Mouse (Mus musculus) kidney, postnatal 0 days (tissue): ENCODE results near the gene Prelid3b. TPM values are rescaled to one million over a fixed set of nuclear protein-coding genes. Genes with fewer than 3 reads are reported as not detected.

Experiments
- ATAC-seq: fragments of 200-750 bp; cut with Nextera tagmentation; replicated peaks from 2 replicates; pipeline ENCODE4 v1.8.0; 2017; ENCODE audit warnings: low read depth, moderate number of reproducible peaks, moderate TSS enrichment, moderate library complexity; ENCODE audit not compliant: low FRiP score
- DNase-seq: peaks from one replicate; pipeline ENCODE4 v3.0.0-alpha.2; 2016; ENCODE audit warnings: low spot score
- H3K27ac ChIP-seq: fragments of 300-500 bp; sonication (generic); 2 replicates; pipeline ENCODE4 v1.5.1; 2014; ENCODE audit warnings: mild to moderate bottlenecking
- H3K27me3 ChIP-seq: fragments of 300-500 bp; sonication (generic); 2 replicates; pipeline ENCODE4 v1.6.1; 2014; ENCODE audit warnings: low read length, mixed read lengths; ENCODE audit not compliant: insufficient read depth
- H3K36me3 ChIP-seq: fragments of 300-500 bp; sonication (generic); 2 replicates; pipeline ENCODE4 v1.6.1; 2014; ENCODE audit warnings: low read length, mixed read lengths; ENCODE audit not compliant: insufficient read depth
- H3K4me1 ChIP-seq: fragments of 300-500 bp; sonication (generic); replicated peaks from 2 replicates; pipeline ENCODE4 v1.6.1; 2014; ENCODE audit warnings: antibody characterized with exemption, low read length, mixed read lengths; ENCODE audit not compliant: insufficient read depth
- H3K4me2 ChIP-seq: fragments of 300-500 bp; sonication (generic); 2 replicates; pipeline ENCODE4 v1.6.1; 2014; ENCODE audit warnings: mild to moderate bottlenecking, low read length, moderate library complexity, mixed read lengths
- H3K4me3 ChIP-seq: fragments of 300-500 bp; sonication (generic); replicated peaks from 2 replicates; pipeline ENCODE4 v1.5.1; 2014; ENCODE audit warnings: low read depth, low read length
- H3K9ac ChIP-seq: fragments of 300-500 bp; sonication (generic); 2 replicates; pipeline ENCODE4 v1.6.1; 2014; ENCODE audit warnings: low read depth, low read length
- H3K9me3 ChIP-seq: fragments of 300-500 bp; sonication (generic); replicated peaks from 2 replicates; pipeline ENCODE4 v1.6.1; 2016; ENCODE audit warnings: low read length, inconsistent platforms, mixed read lengths
- CTCF ChIP-seq: IDR thresholded peaks from 2 replicates; pipeline ENCODE4 v1.5.1; 2016; ENCODE audit warnings: antibody characterized with exemption, low read depth, mild to moderate bottlenecking, moderate library complexity
- WGBS: fragments of 180-500 bp; shearing (Covaris S2); extraction: QIAGEN DNeasy Blood & Tissue Kit; methylation state at CpG from one replicate; pipeline ENCODE4 v1.1.7; 2014; 5-methylcytosine and 5-hydroxymethylcytosine counted together
- polyA plus RNA-seq: library from polyadenylated mRNA; unstranded; fragments of >200 nt; fragmentation: Nextera tagmentation; extraction: Ambion mirVana; gene quantifications from 2 replicates; pipeline ENCODE4 v1.2.1, GENCODE M21; 2015

The Prelid3b gene
- polyA plus RNA-seq, 1 experiment from 2014 or later: 98.9 TPM

- no peak for DNase-seq
- H3K27ac ChIP-seq: no peak overlapping the region
- no peak overlapping the region for H3K9ac ChIP-seq
- H3K9me3 ChIP-seq: no peaks in the 10 kb centered on the region
- H3K4me3 ChIP-seq: no peak overlapping the region
- no peak overlapping the region for H3K4me2 ChIP-seq
- TF ChIP-seq CTCF: no peak
- no peaks in the 10 kb centered on the region for H3K27me3 ChIP-seq
- 65% methylated on average over 4 of the region's 4 CpGs for whole genome bisulfite sequencing
- no peaks in the 10 kb centered on the region for H3K4me1 ChIP-seq
- H3K36me3 ChIP-seq: no peaks in the 10 kb centered on the region
- ATAC-seq: no peak
These were observed 35.1 kb upstream of the Prelid3b start for GRCm38 (mm10) chr2:174507998-174508397.

GRCm38 (mm10) chr2:174502831-174503460 lies 30.1 kb upstream of the Prelid3b start:
- H3K9me3 ChIP-seq: no peaks in the 10 kb centered on the region
- H3K4me2 ChIP-seq: peak overlapping the region; percentile 32; the same call in 1 of the 2 replicates
- H3K36me3 ChIP-seq: no peaks in the 10 kb centered on the region
- H3K9ac ChIP-seq: no peak overlapping the region
- H3K27me3 ChIP-seq: no peaks in the 10 kb centered on the region
- H3K27ac ChIP-seq: no peak overlapping the region
- 38% methylated on average over 25 of the region's 25 CpGs for WGBS
- no peaks in the 10 kb centered on the region for H3K4me1 ChIP-seq
- peak; percentile 35 for DNase-seq
- no peak; the same call in 1 of the 2 replicates for ATAC-seq
- no peak for TF ChIP-seq CTCF
- no peak overlapping the region for H3K4me3 ChIP-seq

- 36% methylated on average over 5 of the region's 5 CpGs for WGBS
- H3K4me1 ChIP-seq: no peaks in the 10 kb centered on the region
- no peak overlapping the region for H3K4me2 ChIP-seq
- 0 out of 2 replicates have a peak, but pooled peaks have one; percentile 54 for ATAC-seq
- peak; percentile 26 for DNase-seq
- H3K27ac ChIP-seq: no peak overlapping the region
- no peaks in the 10 kb centered on the region for H3K27me3 ChIP-seq
- no peak for TF ChIP-seq CTCF
- no peak overlapping the region for H3K9ac ChIP-seq
- no peak overlapping the region for H3K4me3 ChIP-seq
- H3K36me3 ChIP-seq: no peaks in the 10 kb centered on the region
- no peaks in the 10 kb centered on the region for H3K9me3 ChIP-seq
These were observed 29.4 kb upstream of the Prelid3b start for GRCm38 (mm10) chr2:174502321-174502720.

DNA sequence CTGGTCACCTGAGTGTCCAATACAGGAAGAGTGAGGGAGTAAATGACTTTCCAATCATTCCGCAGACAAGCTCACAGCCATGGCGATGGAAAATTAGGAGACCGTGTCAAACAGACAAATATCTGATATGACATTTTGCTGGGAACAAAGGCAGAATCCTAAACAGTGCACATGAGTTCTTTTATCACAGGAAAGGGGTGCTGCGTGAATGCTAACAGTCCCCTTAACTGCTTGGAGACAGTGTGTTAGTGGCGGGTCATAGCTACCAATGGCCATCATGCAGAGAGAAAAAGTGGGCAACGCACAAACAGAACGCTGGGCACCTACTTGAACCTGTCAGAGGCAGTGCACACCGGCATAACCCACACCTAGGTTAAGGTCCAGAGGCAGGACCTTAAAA lies 28.6 kb upstream of the Prelid3b start:
- no peak for TF ChIP-seq CTCF
- H3K4me2 ChIP-seq: no peak overlapping the region
- ATAC-seq (no peak), DNase-seq (no peak)
- no peak overlapping the region for H3K9ac ChIP-seq
- no peaks in the 10 kb centered on the region for H3K36me3 ChIP-seq
- no peaks in the 10 kb centered on the region for H3K4me1 ChIP-seq
- H3K27ac ChIP-seq: no peak overlapping the region
- H3K9me3 ChIP-seq: no peaks in the 10 kb centered on the region
- no peaks in the 10 kb centered on the region for H3K27me3 ChIP-seq
- 92% methylated on average over 8 of the region's 8 CpGs for WGBS
- H3K4me3 ChIP-seq: no peak overlapping the region

GRCm38 (mm10) chr2:174500814-174501503 lies 28.1 kb upstream of the Prelid3b start:
- WGBS: 86% methylated on average over 14 of the region's 14 CpGs
- no peaks in the 10 kb centered on the region for H3K36me3 ChIP-seq
- H3K4me1 ChIP-seq: no peaks in the 10 kb centered on the region
- no peak for ATAC-seq
- H3K27ac ChIP-seq: no peak overlapping the region
- no peak for DNase-seq
- no peaks in the 10 kb centered on the region for H3K27me3 ChIP-seq
- no peaks in the 10 kb centered on the region for H3K9me3 ChIP-seq
- no peak for TF ChIP-seq CTCF
- no peak overlapping the region for H3K9ac ChIP-seq
- no peak overlapping the region for H3K4me2 ChIP-seq
- no peak overlapping the region for H3K4me3 ChIP-seq

DNA sequence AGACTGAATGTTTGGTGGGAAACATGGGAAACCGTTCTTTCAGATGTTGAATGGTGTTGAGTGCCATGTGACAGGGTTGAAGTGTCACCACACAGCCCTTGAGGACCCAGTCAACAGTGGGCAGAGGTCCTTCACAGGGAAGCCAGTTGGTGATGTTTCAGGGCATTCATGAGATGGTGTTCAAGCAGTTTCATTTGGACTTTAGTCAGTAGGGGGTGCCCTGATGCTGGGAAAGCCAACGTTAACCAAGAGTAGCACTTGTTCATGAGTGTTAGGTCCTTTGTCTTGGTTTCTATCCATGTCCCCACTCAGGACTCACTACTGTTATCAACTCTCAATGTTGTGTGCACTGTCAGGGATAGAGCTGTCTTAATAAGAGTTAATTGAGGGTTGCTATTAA lies 20.0 kb upstream of the Prelid3b start:
- DNase-seq (no peak), ATAC-seq (no peak)
- Histone ChIP-seq H3K36me3 (no peaks in the 10 kb centered on the region), H3K4me3 (no peak overlapping the region), H3K9me3 (peaks cover 4% of the 10 kb centered on the region; the same call in 1 of the 2 replicates), H3K27me3 (no peaks in the 10 kb centered on the region), H3K27ac (no peak overlapping the region), H3K4me2 (no peak overlapping the region), H3K9ac (no peak overlapping the region), H3K4me1 (no peaks in the 10 kb centered on the region)
- 65% methylated on average over 2 of the region's 2 CpGs for WGBS
- TF ChIP-seq CTCF: peak; percentile 35; the same call in 1 of the 2 replicates
